Mouse (Mus musculus) limb, embryonic 14.5 days (tissue): ENCODE measurements at regions not wholly inside any gene's neighbourhood (a gene's known extent, or its start where the extent isn't known, plus 50 kb on each side); places are given as distances from the start of the nearest gene placed in this dataset.

Experiments used
- ATAC-seq: fragments of 200-750 bp; cut with Nextera tagmentation; 2 replicates; pipeline ENCODE4 v1.8.0; 2017; ENCODE audit warnings: low read depth, moderate number of reproducible peaks, moderate TSS enrichment; ENCODE audit not compliant: low FRiP score
- DNase-seq: peaks from one replicate; pipeline ENCODE4 v3.0.0-alpha.2; 2015; ENCODE audit warnings: low spot score
- H3K27ac ChIP-seq: fragments of 300-500 bp; sonication (generic); replicated peaks from 2 replicates; pipeline ENCODE4 v1.5.1; 2014; ENCODE audit warnings: low read depth, mild to moderate bottlenecking, low read length, moderate library complexity, mixed read lengths
- H3K27me3 ChIP-seq: fragments of 300-500 bp; sonication (generic); 2 replicates; pipeline ENCODE4 v1.6.1; 2014; ENCODE audit warnings: low read length, mixed read lengths; ENCODE audit not compliant: control insufficient read depth, insufficient read depth
- H3K36me3 ChIP-seq: fragments of 300-500 bp; sonication (generic); 2 replicates; pipeline ENCODE4 v1.6.1; 2014; ENCODE audit warnings: mild to moderate bottlenecking, low read length, moderate library complexity, mixed read lengths; ENCODE audit not compliant: control insufficient read depth, insufficient read depth
- H3K4me1 ChIP-seq: fragments of 300-500 bp; sonication (generic); 2 replicates; pipeline ENCODE4 v1.6.1; 2014; ENCODE audit warnings: antibody characterized with exemption, low read length, mixed read lengths; ENCODE audit not compliant: control insufficient read depth, insufficient read depth
- H3K4me2 ChIP-seq: fragments of 300-500 bp; sonication (generic); replicated peaks from 2 replicates; pipeline ENCODE4 v1.6.1; 2014; ENCODE audit warnings: low read depth, mild to moderate bottlenecking, low read length, moderate library complexity; ENCODE audit not compliant: severe bottlenecking
- H3K4me3 ChIP-seq: fragments of 300-500 bp; sonication (generic); replicated peaks from 2 replicates; pipeline ENCODE4 v1.5.1; 2014; ENCODE audit warnings: low read length
- H3K9ac ChIP-seq: fragments of 300-500 bp; sonication (generic); 2 replicates; pipeline ENCODE4 v1.6.1; 2014; ENCODE audit warnings: mild to moderate bottlenecking, low read depth, low read length, moderate library complexity; ENCODE audit not compliant: severe bottlenecking
- H3K9me3 ChIP-seq: fragments of 300-500 bp; sonication (generic); 2 replicates; pipeline ENCODE4 v1.6.1; 2016; ENCODE audit warnings: low read length; ENCODE audit not compliant: control insufficient read depth
- POLR2A ChIP-seq: fragments of 200-500 bp; IDR thresholded peaks from 2 replicates; pipeline ENCODE4 v1.8.0; 2012; ENCODE audit warnings: inconsistent platforms, mild to moderate bottlenecking, moderate library complexity, borderline replicate concordance; ENCODE audit not compliant: insufficient read depth, insufficient read length; ENCODE audit errors: extremely low read depth
- WGBS: fragments of 180-500 bp; shearing (Covaris S2); extraction: QIAGEN DNeasy Blood & Tissue Kit; methylation state at CpG from one replicate; pipeline ENCODE4 v1.1.7; 2014; 5-methylcytosine and 5-hydroxymethylcytosine counted together

DNA sequence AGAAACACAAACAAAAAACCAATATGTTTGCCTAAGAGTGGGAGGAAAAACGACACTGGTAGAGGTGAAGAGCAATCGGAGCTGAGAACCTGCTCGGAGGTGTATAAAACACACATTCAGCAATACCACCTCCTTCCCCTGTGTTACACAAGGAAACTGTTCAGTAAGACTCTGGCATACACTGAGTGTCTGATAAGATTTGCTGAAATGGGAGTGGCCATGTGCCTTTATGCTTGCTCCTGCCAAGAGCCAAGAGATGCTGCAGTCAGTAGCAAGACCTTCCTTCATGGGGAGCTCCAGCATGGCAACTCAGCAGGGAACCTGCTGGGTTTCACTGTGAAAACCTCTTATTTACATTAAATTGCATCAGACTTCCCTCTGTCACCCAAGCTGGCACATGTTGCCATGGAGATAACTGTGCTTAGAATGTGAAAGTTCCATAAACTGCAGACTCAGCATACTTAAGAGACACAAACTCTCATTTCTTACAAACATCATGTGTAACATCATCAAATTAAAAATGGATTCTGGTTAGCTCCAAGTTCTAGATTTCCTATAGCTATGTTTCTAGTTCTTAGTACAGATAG is 624.7 kb upstream of the Arpp21 start:
- Histone ChIP-seq H3K27ac (no peak overlapping the region), H3K9me3 (no peaks in the 10 kb centered on the region), H3K4me3 (no peak overlapping the region), H3K9ac (no peak overlapping the region), H3K27me3 (no peaks in the 10 kb centered on the region), H3K4me2 (no peak overlapping the region), H3K4me1 (no peaks in the 10 kb centered on the region), H3K36me3 (no peaks in the 10 kb centered on the region)
- ATAC-seq, result no peak
- TF ChIP-seq POLR2A, result no peak
- no peak for DNase-seq
- 78% methylated on average over 3 of the region's 3 CpGs for WGBS

DNA sequence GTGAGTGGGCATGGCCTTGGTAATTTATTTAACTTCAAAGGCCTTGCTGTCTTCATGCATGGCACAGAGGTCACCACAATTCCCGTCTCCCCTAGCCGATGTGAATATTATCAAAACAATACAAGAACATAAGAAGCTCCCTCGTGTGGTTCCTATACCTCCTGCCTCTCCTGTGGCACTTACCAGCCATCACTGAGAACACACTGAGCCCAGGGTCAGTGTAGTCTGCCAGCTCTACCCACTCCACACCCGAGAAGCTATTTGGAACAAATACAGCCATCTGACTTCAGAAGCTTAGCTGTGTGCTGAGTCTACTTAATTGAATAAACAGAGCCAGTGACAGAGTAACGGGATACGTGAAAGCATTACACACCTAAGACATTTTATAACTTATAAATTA is 605.7 kb upstream of the Arpp21 start:
- H3K9me3 ChIP-seq, result no peaks in the 10 kb centered on the region
- H3K9ac ChIP-seq, result no peak overlapping the region
- no peaks in the 10 kb centered on the region for H3K36me3 ChIP-seq
- ATAC-seq (no peak), DNase-seq (no peak)
- no peak overlapping the region for H3K4me2 ChIP-seq
- H3K4me1 ChIP-seq, result no peaks in the 10 kb centered on the region
- H3K27ac ChIP-seq, result no peak overlapping the region
- 38% methylated on average over 6 of the region's 6 CpGs for WGBS
- no peaks in the 10 kb centered on the region for H3K27me3 ChIP-seq
- H3K4me3 ChIP-seq, result no peak overlapping the region
- no peak for TF ChIP-seq POLR2A

DNA sequence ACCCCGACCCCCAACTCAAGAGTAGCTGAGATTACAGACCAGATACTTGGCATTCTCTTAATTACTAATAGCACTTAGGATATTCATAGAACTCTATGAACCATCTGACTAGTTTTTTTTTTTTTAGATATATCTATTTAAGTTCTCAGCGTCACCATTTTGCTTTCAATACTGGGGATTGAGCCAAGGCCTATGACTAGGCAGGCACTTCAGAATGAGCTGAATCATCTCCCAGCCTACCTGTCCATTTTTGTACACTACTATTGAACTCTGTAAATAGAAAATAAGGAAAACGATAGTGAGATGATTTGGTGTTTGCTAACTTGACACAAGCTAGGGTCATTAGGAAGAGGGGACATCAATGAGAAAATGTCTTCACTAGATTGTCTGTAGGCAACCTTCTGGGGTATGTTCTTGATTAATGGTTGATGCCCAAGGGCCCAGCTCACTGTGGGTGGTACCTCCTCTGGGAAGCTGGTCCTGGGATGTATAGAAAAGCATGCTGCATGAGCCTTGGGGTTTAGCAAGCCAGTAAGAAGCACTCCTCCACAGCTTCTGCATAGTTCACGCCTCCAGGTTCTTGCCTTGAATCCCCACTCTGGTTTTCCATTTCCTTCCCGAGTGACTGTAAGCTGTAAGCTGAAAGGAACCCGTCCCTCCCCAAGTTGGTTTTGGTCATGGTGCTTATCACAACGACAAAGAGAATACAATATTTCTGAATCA is 603.5 kb upstream of the Arpp21 start:
- Histone ChIP-seq H3K4me3 (no peak overlapping the region), H3K27ac (no peak overlapping the region), H3K4me1 (no peaks in the 10 kb centered on the region), H3K9me3 (no peaks in the 10 kb centered on the region), H3K9ac (no peak overlapping the region), H3K36me3 (no peaks in the 10 kb centered on the region), H3K27me3 (no peaks in the 10 kb centered on the region), H3K4me2 (no peak overlapping the region)
- TF ChIP-seq POLR2A, result no peak
- WGBS, result 82% methylated on average over 7 of the region's 7 CpGs
- DNase-seq (no peak), ATAC-seq (no peak)

DNA sequence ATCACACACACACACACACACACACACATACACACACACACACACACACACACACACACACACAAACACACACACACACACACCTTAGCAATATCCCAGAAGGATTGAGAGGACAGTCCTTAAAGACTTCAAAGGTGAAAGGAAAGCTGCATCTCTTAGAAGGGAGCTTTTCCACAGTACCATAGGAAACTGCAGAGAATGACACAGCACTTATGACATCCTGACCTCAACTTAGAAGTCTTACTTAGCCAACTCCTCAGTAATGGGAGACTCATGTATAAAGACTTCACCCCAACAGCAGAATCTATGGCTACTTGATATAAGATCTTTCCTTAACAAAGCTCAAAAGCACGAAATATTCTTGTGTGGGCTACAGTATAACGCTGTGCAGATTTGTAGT is 601.8 kb upstream of the Arpp21 start:
- Histone ChIP-seq H3K27me3 (no peaks in the 10 kb centered on the region), H3K36me3 (no peaks in the 10 kb centered on the region), H3K4me2 (no peak overlapping the region), H3K27ac (no peak overlapping the region), H3K4me3 (no peak overlapping the region), H3K9me3 (no peaks in the 10 kb centered on the region), H3K4me1 (no peaks in the 10 kb centered on the region), H3K9ac (no peak overlapping the region)
- 79% methylated on average over 2 of the region's 2 CpGs for WGBS
- no peak for TF ChIP-seq POLR2A
- no peak for DNase-seq
- ATAC-seq, result no peak

DNA sequence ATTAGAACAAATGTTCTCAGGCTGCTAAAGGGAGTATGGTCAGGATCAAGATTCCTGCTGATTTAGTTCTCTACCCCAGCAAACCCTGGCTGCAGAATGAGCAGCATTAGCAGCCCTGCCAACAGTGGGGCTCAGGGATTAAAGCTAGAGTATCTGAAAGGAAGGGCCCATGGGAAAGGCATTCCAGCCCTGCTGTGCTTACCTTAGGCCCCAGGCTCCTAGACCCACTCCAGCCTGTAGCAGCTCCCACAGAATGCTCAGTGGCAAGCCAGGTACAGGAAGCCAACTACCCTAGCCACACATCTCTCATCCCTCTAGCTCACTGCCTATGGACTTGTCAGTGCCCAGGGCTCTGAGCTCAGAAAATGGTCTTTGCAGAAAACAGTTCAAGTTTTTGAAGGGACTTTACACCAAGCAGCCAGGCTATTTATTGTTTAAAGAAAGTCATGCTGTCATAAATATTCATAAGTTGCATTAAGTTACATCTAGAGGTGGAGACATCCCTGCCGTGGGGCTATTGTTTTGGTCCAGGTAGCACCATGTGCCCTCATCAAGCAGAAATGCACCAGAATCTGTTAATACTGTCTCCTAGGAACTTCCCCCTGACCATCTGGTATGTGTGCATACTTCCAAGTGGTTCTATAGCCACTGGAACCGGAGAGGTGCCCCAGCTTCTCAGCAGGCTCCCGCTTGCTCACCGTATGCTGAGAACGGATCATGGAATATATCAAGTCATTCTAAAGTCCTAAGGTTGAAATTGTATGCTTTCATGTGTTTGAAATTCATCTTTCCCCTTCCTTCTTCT is 598.9 kb upstream of the Arpp21 start:
- Histone ChIP-seq H3K4me3 (no peak overlapping the region), H3K27ac (no peak overlapping the region), H3K4me1 (no peaks in the 10 kb centered on the region), H3K27me3 (no peaks in the 10 kb centered on the region), H3K9ac (no peak overlapping the region), H3K9me3 (no peaks in the 10 kb centered on the region), H3K4me2 (no peak overlapping the region), H3K36me3 (no peaks in the 10 kb centered on the region)
- 88% methylated on average over 5 of the region's 5 CpGs for WGBS
- TF ChIP-seq POLR2A, result no peak
- no peak for ATAC-seq
- DNase-seq, result no peak
